Mouse (Mus musculus): ENCODE data around the gene Cobl.
A peak's percentile ranks its signal among the peaks of the same experiment; 100 is the strongest.

Gene Cobl

DNA sequence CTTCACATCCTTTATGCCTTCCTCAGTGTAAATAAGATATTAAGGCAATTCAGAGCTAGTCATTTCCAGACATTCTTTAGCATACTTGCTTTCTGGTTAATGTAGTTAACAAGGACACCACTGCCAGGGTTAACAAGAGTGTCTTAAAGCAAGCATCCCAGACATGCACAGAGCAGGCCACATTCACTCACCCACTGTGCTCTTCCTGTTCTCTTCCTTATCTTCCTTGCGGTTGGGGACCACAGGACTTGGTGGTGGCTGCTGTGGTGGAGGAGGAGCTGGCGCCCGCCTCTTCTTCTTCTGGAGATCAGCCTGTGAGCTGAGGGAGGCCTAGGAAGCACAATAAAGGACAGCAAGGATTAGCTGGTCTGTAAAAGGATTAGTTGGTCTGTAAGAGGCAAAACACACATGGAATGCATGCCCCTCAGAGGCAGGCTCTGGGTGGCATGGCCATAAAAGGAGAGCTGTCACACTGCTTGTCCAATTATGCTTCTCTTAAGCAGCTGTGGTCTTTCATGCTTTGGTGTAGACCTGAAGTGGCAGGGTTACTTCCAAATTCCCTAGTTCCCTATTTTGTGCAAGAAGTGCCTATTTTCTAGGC, 155.2 kb downstream of the Cobl start:
- no peak for DNase-seq (ENCODE audit: low spot score)

DNA sequence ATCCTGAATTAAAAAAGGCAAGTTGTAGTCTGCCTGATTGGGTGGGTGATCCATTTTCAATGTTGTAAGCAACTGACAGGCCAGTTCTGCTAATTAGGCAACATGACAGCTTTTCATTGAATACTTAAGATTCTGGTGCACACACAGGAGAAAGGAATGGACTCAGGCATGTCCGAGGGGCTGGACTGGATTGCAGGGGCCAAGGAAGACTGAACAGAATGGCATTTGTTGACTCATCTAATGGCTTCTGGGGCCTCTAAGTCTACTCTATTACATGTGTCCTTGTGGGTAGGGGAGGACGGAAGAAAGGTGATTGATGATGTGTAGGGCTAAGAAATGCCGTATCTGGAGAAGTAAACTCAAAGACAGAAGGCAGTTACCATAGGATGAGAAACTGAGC, 159.9 kb downstream of the Cobl start:
- DNase-seq (ENCODE audit: low spot score) = no peak

GRCm38 (mm10) chr11:12299701-12300446, 164.9 kb downstream of the Cobl start:
- DNase-seq (ENCODE audit: low spot score) = no peak

DNA sequence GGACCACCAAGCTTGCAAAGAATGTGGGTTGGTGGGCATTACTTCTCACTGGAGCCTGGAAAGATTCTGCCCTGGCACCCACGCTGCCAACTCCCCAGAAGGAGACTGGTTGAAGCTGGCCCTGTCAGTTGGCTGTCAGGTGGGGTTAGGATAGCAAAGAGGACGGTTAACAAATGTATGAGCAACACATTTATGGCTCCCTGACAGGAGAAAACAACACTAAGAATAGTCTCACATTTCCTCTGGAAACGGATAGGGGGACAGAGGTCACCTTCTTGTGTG, 173.2 kb downstream of the Cobl start:
- no peak for DNase-seq (ENCODE audit: low spot score)

- DNase-seq (ENCODE audit: low spot score) = peak; percentile 10
Measured at GRCm38 (mm10) chr11:12290911-12291653, 173.7 kb downstream of the Cobl start.

DNA sequence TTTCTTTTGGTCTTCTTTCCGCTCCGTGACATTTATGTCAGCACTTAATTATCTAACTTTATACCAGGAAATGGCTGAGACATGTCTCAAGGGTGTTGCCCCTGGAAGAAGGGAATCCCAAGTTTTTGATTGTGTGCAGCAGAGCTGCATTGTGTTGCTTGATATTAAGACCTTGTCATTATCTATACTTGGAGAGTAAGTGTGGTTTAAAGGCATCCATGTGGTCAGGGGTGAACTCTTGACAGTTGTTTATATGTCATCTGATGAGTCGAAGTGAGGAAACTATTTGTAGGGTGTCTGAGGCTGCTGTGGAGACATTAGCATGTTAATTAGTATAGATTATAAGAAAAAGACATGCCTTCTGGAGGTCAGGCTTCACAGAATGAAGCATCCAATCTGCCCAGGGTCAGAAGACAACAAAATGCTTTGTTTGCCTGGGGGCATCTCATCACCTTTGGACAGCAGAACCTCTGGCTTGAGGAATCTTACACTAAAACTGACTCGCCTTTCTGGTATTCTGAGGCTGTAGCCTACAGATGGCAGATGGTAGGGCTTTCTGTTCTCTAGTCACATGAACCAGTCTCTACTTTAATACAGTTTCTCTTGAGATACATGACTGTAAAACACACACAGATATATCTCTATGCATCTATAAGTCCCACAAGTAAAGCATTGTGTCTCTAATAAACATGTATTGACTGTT, 179.3 kb downstream of the Cobl start:
- no peak for DNase-seq (ENCODE audit: low spot score)

DNA sequence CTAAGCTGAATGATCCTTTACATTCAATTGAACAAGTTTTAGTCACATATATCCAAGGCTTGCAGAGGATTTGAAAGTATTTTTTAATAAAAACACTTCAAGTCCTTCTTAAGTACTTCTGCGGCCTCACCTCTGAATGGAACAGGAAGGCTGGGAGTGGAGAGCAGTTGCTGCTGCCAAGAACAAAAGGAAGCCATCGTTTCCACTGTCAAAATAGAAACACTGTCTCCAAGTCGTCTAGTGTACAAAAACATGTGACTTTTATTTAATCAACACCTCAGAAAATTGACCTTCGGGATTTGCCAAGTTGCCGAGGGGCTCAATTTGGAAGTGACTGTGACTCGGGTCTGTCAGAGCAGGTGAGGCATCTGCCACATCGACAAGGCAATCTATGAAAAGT, 184.0 kb downstream of the Cobl start:
- no peak for DNase-seq (ENCODE audit: low spot score)

DNA sequence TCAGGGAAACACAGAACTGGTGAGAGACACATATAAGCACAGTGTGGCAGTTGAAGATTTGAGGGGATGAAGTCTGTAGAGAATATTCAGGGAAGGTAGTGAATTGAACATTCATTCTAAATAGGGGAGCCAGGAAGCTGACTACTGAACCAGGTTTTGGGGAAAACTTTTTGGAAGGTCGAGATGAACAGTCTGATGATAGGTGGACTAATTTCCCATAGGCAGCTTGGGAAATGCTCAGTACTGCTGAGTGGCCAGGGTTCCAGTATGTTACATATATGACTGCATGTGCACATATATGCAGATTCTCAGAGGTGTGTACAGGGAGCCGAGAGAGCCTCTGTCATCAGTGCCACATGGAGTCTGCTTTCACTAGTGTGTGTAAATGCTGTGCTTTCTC, 190.5 kb downstream of the Cobl start:
- no peak for DNase-seq (ENCODE audit: low spot score)

- DNase-seq (ENCODE audit: low spot score) = no peak
Measured at GRCm38 (mm10) chr11:12273726-12274125, 191.0 kb downstream of the Cobl start.

GRCm38 (mm10) chr11:12258411-12258810, 206.3 kb downstream of the Cobl start:
- no peak for DNase-seq (ENCODE audit: low spot score)

DNA sequence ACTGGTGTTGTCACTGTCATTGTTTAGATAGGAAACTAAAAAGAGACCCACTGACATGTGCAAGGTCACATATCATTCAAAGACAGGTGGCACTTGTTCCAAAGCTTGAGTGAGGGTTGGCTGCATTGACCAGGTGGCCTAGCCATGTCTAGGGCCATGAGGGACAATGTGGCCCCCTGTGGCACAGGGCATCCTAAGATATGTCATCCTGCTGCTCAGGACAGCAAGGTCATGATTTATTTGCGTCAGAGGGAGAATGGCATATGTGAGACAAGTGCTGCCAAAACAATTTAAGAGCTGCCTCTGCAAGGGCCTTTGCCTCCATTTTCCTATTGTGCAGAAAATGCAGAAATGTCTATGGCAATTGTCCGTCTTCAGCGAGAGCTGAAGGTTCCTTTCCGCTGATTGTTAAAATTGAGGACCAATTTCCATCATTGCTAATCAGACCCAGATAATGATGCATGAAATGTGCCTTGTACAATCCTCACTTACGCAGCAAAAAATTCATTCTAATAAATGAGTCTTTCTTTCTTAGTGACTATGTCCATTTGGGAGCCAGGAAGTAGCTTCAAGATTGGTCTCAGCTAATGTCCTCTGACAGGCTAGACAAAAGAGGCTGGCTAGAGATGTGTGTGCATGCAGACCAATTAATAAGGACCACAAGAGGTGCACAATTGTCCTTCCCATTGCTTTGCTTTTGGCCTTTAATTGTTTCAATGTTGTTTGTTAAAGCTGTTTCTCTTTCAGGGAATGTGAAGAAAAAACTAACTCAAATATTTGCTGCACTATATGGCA, 207.2 kb downstream of the Cobl start:
- no peak for DNase-seq (ENCODE audit: low spot score)

GRCm38 (mm10) chr11:12245327-12245915, 219.3 kb downstream of the Cobl start:
- no peak for DNase-seq (ENCODE audit: low spot score)

DNA sequence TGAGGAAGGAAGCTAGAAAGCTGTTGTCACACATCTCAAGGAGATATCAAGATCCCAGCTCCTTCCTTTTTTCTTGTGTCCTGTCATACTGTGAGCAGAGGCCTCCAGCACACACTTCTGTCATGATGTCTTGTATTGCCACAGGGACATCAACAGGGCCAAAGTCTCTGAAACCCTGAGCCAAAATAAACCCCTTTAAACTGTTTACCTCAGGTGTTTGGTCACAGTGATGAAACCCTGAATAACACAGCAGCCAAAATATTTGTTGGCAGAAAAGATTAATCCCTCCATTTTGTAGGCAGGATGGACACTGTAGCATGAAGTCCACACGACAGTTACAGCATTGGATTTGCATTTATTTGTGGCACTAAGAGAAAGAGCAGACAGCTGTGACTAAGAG, 228.4 kb downstream of the Cobl start:
- DNase-seq (ENCODE audit: low spot score) = no peak

GRCm38 (mm10) chr11:12234876-12235275, 229.9 kb downstream of the Cobl start:
- DNase-seq (ENCODE audit: low spot score) = no peak

DNA sequence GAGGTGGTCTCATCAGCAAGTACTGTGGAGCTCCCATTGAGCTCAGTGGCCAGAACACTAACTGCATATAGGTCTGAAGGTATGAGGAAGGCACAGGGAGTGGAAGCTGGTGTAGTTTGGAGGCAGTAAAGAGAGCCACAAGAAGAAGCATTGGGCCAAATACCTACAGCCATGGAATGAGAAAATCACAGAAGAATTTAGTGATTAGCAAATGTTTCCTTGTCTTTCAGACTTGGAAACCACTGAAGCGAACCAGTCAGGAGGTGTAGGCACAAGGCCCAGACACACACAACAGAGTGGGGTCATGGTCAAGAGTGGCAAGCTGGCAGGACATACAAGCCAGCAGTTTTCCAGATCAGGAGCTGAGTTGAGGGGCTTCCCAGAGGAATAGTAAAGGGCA, 230.6 kb downstream of the Cobl start:
- no peak for DNase-seq (ENCODE audit: low spot score)

GRCm38 (mm10) chr11:12232743-12233125, 232.0 kb downstream of the Cobl start:
- no peak for DNase-seq (ENCODE audit: low spot score)

DNA sequence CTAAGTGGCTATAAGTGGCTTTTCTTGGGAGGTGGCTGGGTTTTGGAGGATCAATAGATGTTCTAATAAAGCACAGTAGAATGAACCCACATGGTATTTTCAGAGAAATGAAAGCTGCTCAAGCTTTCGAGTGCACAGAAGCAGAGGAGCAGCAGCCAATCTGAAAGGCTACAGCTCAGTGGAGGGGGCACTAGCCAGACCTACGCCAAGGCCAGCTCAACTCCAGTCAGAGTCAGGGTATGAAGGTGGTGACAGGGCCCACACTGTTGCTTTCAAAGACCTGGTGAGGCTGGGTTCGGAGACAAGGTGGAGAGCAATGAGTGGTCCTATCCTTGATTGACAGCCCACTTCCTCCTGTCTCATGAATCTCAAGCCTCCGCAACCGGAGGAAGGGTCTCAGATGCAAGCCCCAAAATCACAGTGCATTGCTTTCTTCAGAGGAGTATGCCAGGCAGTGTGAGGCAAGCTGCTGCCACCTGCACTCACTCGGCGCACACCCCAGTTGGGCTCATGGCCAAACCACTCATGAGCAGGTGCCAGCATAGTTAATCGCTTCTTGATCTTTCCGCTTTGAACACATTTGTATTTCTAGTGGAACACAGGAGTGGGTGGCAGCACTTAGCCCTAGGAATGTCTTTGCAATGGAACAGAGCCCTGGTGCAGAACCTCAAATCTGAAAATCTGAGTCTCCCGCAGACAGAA, 232.6 kb downstream of the Cobl start:
- DNase-seq (ENCODE audit: low spot score) = peak; percentile 41

DNA sequence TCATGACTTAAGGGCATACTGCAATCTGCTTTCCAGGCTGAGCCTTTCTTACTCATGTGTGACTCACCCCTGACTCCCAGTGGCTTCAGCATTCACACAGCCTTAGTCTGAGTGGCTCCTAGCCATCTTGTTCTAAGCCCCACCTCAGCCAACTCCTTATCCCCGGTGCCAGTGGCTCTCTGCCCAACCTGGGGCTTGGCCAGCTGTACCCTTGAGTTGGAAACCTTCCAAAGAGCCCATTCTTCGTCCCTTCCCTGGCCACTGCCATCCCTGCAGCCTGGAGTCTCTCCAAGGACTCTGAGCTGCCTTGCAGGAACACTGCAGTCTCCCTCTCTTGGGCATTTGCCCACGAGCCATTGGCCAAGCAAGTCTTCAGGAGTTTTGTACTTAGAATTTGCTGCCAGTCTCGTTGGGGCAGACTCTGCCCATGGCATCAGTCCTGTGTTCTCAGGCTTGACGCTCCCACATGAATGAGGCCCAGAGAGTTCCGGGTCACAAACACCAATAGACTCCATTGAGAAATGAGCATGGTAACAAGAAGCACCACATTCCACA, 233.2 kb downstream of the Cobl start:
- DNase-seq (ENCODE audit: low spot score) = peak; percentile 74

- no peak for DNase-seq (ENCODE audit: low spot score)
Measured at GRCm38 (mm10) chr11:12229411-12229810, 235.3 kb downstream of the Cobl start.

- DNase-seq (ENCODE audit: low spot score) = no peak
Measured at GRCm38 (mm10) chr11:12227343-12227742, 237.4 kb downstream of the Cobl start.
